Mouse (Mus musculus) midbrain, embryonic 15.5 days (tissue): ENCODE data around the gene Pla2g2c. TPM values are rescaled to one million over a fixed set of nuclear protein-coding genes. Genes with fewer than 3 reads are reported as not detected.
A peak's percentile ranks its signal among the peaks of the same experiment; 100 is the strongest.

ENCODE experiments used
- ATAC-seq: fragments of 200-750 bp; cut with Nextera tagmentation; replicated peaks from 2 replicates; pipeline ENCODE4 v1.8.0; 2017; ENCODE audit warnings: moderate TSS enrichment
- H3K27ac ChIP-seq: fragments of 300-500 bp; sonication (generic); 2 replicates; pipeline ENCODE4 v1.5.1; 2015; ENCODE audit warnings: mild to moderate bottlenecking, inconsistent platforms
- H3K27me3 ChIP-seq: fragments of 300-500 bp; sonication (generic); replicated peaks from 2 replicates; pipeline ENCODE4 v1.6.1; 2015; ENCODE audit warnings: inconsistent platforms
- H3K36me3 ChIP-seq: fragments of 300-500 bp; sonication (generic); replicated peaks from 2 replicates; pipeline ENCODE4 v1.6.1; 2015; ENCODE audit warnings: inconsistent platforms
- H3K4me1 ChIP-seq: fragments of 300-500 bp; sonication (generic); 2 replicates; pipeline ENCODE4 v1.6.1; 2015; ENCODE audit warnings: inconsistent platforms
- H3K4me2 ChIP-seq: fragments of 300-500 bp; sonication (generic); 2 replicates; pipeline ENCODE4 v1.6.1; 2015; ENCODE audit warnings: inconsistent platforms, mild to moderate bottlenecking, moderate library complexity
- H3K4me3 ChIP-seq: fragments of 300-500 bp; sonication (generic); 2 replicates; pipeline ENCODE4 v1.5.1; 2015; ENCODE audit warnings: mild to moderate bottlenecking, inconsistent platforms
- H3K9ac ChIP-seq: fragments of 300-500 bp; sonication (generic); 2 replicates; pipeline ENCODE4 v1.6.1; 2015; ENCODE audit warnings: mild to moderate bottlenecking, inconsistent platforms
- H3K9me3 ChIP-seq: fragments of 300-500 bp; sonication (generic); 2 replicates; pipeline ENCODE4 v1.6.1; 2016; ENCODE audit warnings: inconsistent platforms
- WGBS: fragments of 180-500 bp; shearing (Covaris S2); methylation state at CpG from one replicate; pipeline ENCODE4 v1.1.7; 2015; ENCODE audit warnings: mixed read lengths; 5-methylcytosine and 5-hydroxymethylcytosine counted together
- polyA plus RNA-seq: library from polyadenylated mRNA; unstranded; fragments of >200 nt; fragmentation: Nextera tagmentation; extraction: Ambion mirVana; gene quantifications from 2 replicates; pipeline ENCODE4 v1.2.1, GENCODE M21; 2015

The Pla2g2c gene
- polyA plus RNA-seq, result 0.74 and 1.1 TPM in 2 replicates

GRCm38 (mm10) chr4:138724354-138725126 lies at the start of gene Pla2g2c:
Pla2g2c (plus strand) TSS chr4:138724792.
- Histone ChIP-seq H3K9ac (peak within 1 kb of the TSS; percentile 24), H3K4me2 (peak within 1 kb of the TSS; percentile 59), H3K4me3 (peak within 1 kb of the TSS; percentile 31), H3K27ac (peak within 1 kb of the TSS; percentile 40), H3K36me3 (no peaks in the 10 kb centered on the region), H3K9me3 (no peaks in the 10 kb centered on the region), H3K4me1 (peaks cover 23% of the 10 kb centered on the region), H3K27me3 (no peaks in the 10 kb centered on the region)
- WGBS, result 55% methylated on average over 18 of the region's 18 CpGs
- no peak for ATAC-seq

- no peaks in the 10 kb centered on the region for H3K36me3 ChIP-seq
- 11% methylated on average over 16 of the region's 16 CpGs for WGBS
Measured at GRCm38 (mm10) chr4:138676480-138676879, 48.1 kb upstream of the Pla2g2c start.

GRCm38 (mm10) chr4:138677579-138677978 lies 47.0 kb upstream of the Pla2g2c start:
- Histone ChIP-seq H3K36me3 (no peaks in the 10 kb centered on the region), H3K9me3 (no peaks in the 10 kb centered on the region), H3K4me3 (peak overlapping the region; percentile 33), H3K4me1 (peaks cover 12% of the 10 kb centered on the region), H3K27ac (peak overlapping the region; percentile 66), H3K27me3 (peaks cover 10% of the 10 kb centered on the region; the same call in 1 of the 2 replicates), H3K9ac (peak overlapping the region; percentile 15; the same call in 1 of the 2 replicates), H3K4me2 (peak overlapping the region; percentile 54)
- WGBS, result 14% methylated on average over 16 of the region's 16 CpGs
- peak; percentile 62 for ATAC-seq

More at GRCm38 (mm10) chr4:138676480-138676879, 48.1 kb upstream of the Pla2g2c start:
- no peak for ATAC-seq
- Histone ChIP-seq H3K9me3 (no peaks in the 10 kb centered on the region), H3K4me1 (peaks cover 17% of the 10 kb centered on the region; the same call in 1 of the 2 replicates), H3K9ac (no peak overlapping the region), H3K4me3 (no peak overlapping the region), H3K27ac (no peak overlapping the region), H3K4me2 (no peak overlapping the region), H3K27me3 (peaks cover 10% of the 10 kb centered on the region; the same call in 1 of the 2 replicates)

- no peak overlapping the region for H3K4me3 ChIP-seq
- no peak overlapping the region for H3K27ac ChIP-seq
- no peaks in the 10 kb centered on the region for H3K36me3 ChIP-seq
- no peak overlapping the region for H3K9ac ChIP-seq
- ATAC-seq, result no peak
- H3K27me3 ChIP-seq, result 0 out of 2 replicates have a peak, but pooled peaks cover 5% of the 10 kb centered on the region
- H3K9me3 ChIP-seq, result no peaks in the 10 kb centered on the region
- peaks cover 20% of the 10 kb centered on the region for H3K4me1 ChIP-seq
- 80% methylated on average over 4 of the region's 4 CpGs for WGBS
- no peak overlapping the region for H3K4me2 ChIP-seq
Measured at GRCm38 (mm10) chr4:138680124-138680523, 44.5 kb upstream of the Pla2g2c start.

GRCm38 (mm10) chr4:138682760-138683159 lies 41.8 kb upstream of the Pla2g2c start:
- Histone ChIP-seq H3K36me3 (no peaks in the 10 kb centered on the region), H3K9me3 (no peaks in the 10 kb centered on the region), H3K4me3 (no peak overlapping the region), H3K4me2 (no peak overlapping the region), H3K27ac (peak overlapping the region; percentile 42; the same call in 1 of the 2 replicates), H3K9ac (no peak overlapping the region), H3K4me1 (peaks cover 15% of the 10 kb centered on the region), H3K27me3 (no peaks in the 10 kb centered on the region)
- no peak for ATAC-seq
- WGBS, result 29% methylated on average over 2 of the region's 2 CpGs

GRCm38 (mm10) chr4:138685813-138686212 lies 38.8 kb upstream of the Pla2g2c start:
- H3K4me1 ChIP-seq, result peaks cover 31% of the 10 kb centered on the region
- no peaks in the 10 kb centered on the region for H3K9me3 ChIP-seq
- 78% methylated on average over 6 of the region's 6 CpGs for WGBS
- no peaks in the 10 kb centered on the region for H3K36me3 ChIP-seq
- no peak overlapping the region for H3K4me3 ChIP-seq
- no peak for ATAC-seq
- no peak overlapping the region for H3K27ac ChIP-seq
- no peaks in the 10 kb centered on the region for H3K27me3 ChIP-seq
- no peak overlapping the region for H3K4me2 ChIP-seq
- H3K9ac ChIP-seq, result no peak overlapping the region

- peak overlapping the region; percentile 55 for H3K27ac ChIP-seq
- no peaks in the 10 kb centered on the region for H3K36me3 ChIP-seq
- H3K4me1 ChIP-seq, result peaks cover 51% of the 10 kb centered on the region
- H3K4me2 ChIP-seq, result no peak overlapping the region
- WGBS, result 23% methylated on average over 3 of the region's 3 CpGs
- no peak; the same call in 1 of the 2 replicates for ATAC-seq
- no peaks in the 10 kb centered on the region for H3K9me3 ChIP-seq
- H3K9ac ChIP-seq, result 0 out of 2 replicates have a peak overlapping the region, but pooled peaks have one; percentile 1
- H3K27me3 ChIP-seq, result no peaks in the 10 kb centered on the region
- H3K4me3 ChIP-seq, result no peak overlapping the region
Measured at GRCm38 (mm10) chr4:138689094-138689512, 35.5 kb upstream of the Pla2g2c start.

GRCm38 (mm10) chr4:138690561-138690960 lies 34.0 kb upstream of the Pla2g2c start:
- 0% methylated on average over 4 of the region's 4 CpGs for whole genome bisulfite sequencing
- no peak overlapping the region for H3K4me3 ChIP-seq
- no peaks in the 10 kb centered on the region for H3K9me3 ChIP-seq
- no peaks in the 10 kb centered on the region for H3K36me3 ChIP-seq
- ATAC-seq, result no peak
- H3K27me3 ChIP-seq, result no peaks in the 10 kb centered on the region
- no peak overlapping the region for H3K27ac ChIP-seq
- no peak overlapping the region for H3K9ac ChIP-seq
- peaks cover 51% of the 10 kb centered on the region for H3K4me1 ChIP-seq
- no peak overlapping the region for H3K4me2 ChIP-seq

GRCm38 (mm10) chr4:138691443-138692181 lies 33.0 kb upstream of the Pla2g2c start:
- 13% methylated on average over 19 of the region's 19 CpGs for WGBS
- Histone ChIP-seq H3K27me3 (no peaks in the 10 kb centered on the region; the same call in 1 of the 2 replicates), H3K9me3 (no peaks in the 10 kb centered on the region), H3K36me3 (no peaks in the 10 kb centered on the region), H3K9ac (no peak overlapping the region), H3K27ac (peak overlapping the region; percentile 7; the same call in 1 of the 2 replicates), H3K4me1 (peaks cover 51% of the 10 kb centered on the region), H3K4me3 (no peak overlapping the region), H3K4me2 (no peak overlapping the region)
- ATAC-seq, result no peak

- H3K9ac ChIP-seq, result no peak overlapping the region
- no peak overlapping the region for H3K4me3 ChIP-seq
- no peak overlapping the region for H3K4me2 ChIP-seq
- peak overlapping the region; percentile 31; the same call in 1 of the 2 replicates for H3K27ac ChIP-seq
- H3K4me1 ChIP-seq, result peaks cover 53% of the 10 kb centered on the region
- WGBS, result 24% methylated on average over 12 of the region's 12 CpGs
- peaks cover 2% of the 10 kb centered on the region; the same call in 1 of the 2 replicates for H3K27me3 ChIP-seq
- H3K36me3 ChIP-seq, result no peaks in the 10 kb centered on the region
- ATAC-seq, result no peak; the same call in 1 of the 2 replicates
- no peaks in the 10 kb centered on the region for H3K9me3 ChIP-seq
Measured at GRCm38 (mm10) chr4:138693043-138693692, 31.4 kb upstream of the Pla2g2c start.

- Histone ChIP-seq H3K9ac (no peak overlapping the region), H3K27me3 (peaks cover 2% of the 10 kb centered on the region; the same call in 1 of the 2 replicates), H3K4me2 (no peak overlapping the region), H3K4me1 (peaks cover 24% of the 10 kb centered on the region), H3K9me3 (no peaks in the 10 kb centered on the region), H3K27ac (no peak overlapping the region), H3K36me3 (no peaks in the 10 kb centered on the region), H3K4me3 (no peak overlapping the region)
- WGBS, result 13% methylated on average over 7 of the region's 7 CpGs
- no peak for ATAC-seq
Measured at GRCm38 (mm10) chr4:138696720-138697119, 27.9 kb upstream of the Pla2g2c start.
